Mouse (Mus musculus): ENCODE measurements around the gene Slc22a16.

DNA sequence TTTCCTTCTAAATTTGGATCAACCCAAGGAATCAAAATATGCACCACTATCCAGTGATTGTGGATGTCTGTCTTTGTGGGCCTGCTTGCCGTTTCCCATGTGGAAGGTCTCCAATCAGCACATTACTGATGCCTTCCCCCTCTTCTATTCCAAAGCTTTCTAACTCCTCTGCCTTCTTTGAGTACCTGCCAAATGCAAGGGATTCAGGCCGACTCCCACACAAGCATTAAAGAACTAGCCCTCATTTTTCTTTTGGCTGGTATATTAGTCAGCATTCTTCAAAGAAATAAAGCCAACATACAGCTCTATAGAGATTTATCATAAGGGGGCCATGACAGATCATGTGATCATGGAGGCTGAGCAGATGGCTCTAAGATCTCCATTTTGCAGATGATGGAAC is 81.5 kb downstream of the Slc22a16 start:
- TF ChIP-seq ZC3H11A (IDR thresholded peaks at IDR 0.05; ENCODE audit: low read depth, low read length) (no peak), EP300 (IDR thresholded peaks at IDR 0.05; ENCODE audit: low read depth in 1 of 2, low read length in 2 of 2) (no peak), CHD1 (IDR thresholded peaks at IDR 0.05; ENCODE audit: low read depth, low read length) (no peak), RAD21 (IDR thresholded peaks at IDR 0.05; ENCODE audit: low read depth, low read length) (no peak), CTCF (IDR thresholded peaks at IDR 0.05 in 2 of 3, conservative IDR thresholded peaks at IDR 0.05 in 1 of 3; ENCODE audit: control insufficient read depth in 1 of 3, insufficient read depth in 1 of 3, low read depth in 2 of 3, low read length in 3 of 3, poor library complexity in 1 of 3, severe bottlenecking in 1 of 3) (no peak), NRF1 (IDR thresholded peaks at IDR 0.05; ENCODE audit: insufficient read depth, low read depth, low read length, poor library complexity, severe bottlenecking) (no peak), TAL1 (IDR thresholded peaks at IDR 0.05; ENCODE audit: low read length) (no peak), ELF1 (IDR thresholded peaks at IDR 0.05; ENCODE audit: low read depth, low read length) (no peak), SIN3A (IDR thresholded peaks at IDR 0.05; ENCODE audit: low read length) (no peak), TBP (IDR thresholded peaks at IDR 0.05; ENCODE audit: low read depth, low read length) (no peak), POLR2A (IDR thresholded peaks at IDR 0.05; ENCODE audit: control insufficient read depth in 1 of 2, insufficient read depth in 1 of 2, low read depth in 1 of 2, low read length in 2 of 2, poor library complexity in 1 of 2) (no peak), MYB (IDR thresholded peaks at IDR 0.05; ENCODE audit: low read depth, low read length) (no peak), POLR2AphosphoS5 (IDR thresholded peaks at IDR 0.05; ENCODE audit: borderline replicate concordance, low read depth, low read length) (no peak), BHLHE40 (IDR thresholded peaks at IDR 0.05; ENCODE audit: borderline replicate concordance, low read depth, low read length) (no peak)

Data from MEL (cell line).